Mouse (Mus musculus) midbrain, embryonic 13.5 days (tissue): ENCODE data around the gene Ppp6r1. TPM values are rescaled to one million over a fixed set of nuclear protein-coding genes. Genes with fewer than 3 reads are reported as not detected.
A peak's percentile ranks its signal among the peaks of the same experiment; 100 is the strongest.

Experiments
- ATAC-seq: fragments of 200-750 bp; cut with Nextera tagmentation; 2 replicates; pipeline ENCODE4 v1.8.0; 2017; ENCODE audit warnings: mild to moderate bottlenecking, moderate TSS enrichment, moderate library complexity
- H3K27ac ChIP-seq: fragments of 300-500 bp; sonication (generic); 2 replicates; pipeline ENCODE4 v1.5.1; 2015; ENCODE audit warnings: inconsistent platforms, mild to moderate bottlenecking, moderate library complexity
- H3K27me3 ChIP-seq: fragments of 300-500 bp; sonication (generic); 2 replicates; pipeline ENCODE4 v1.6.1; 2015; ENCODE audit warnings: mild to moderate bottlenecking, inconsistent platforms
- H3K36me3 ChIP-seq: fragments of 300-500 bp; sonication (generic); 2 replicates; pipeline ENCODE4 v1.6.1; 2015; ENCODE audit warnings: mild to moderate bottlenecking, inconsistent platforms
- H3K4me1 ChIP-seq: fragments of 300-500 bp; sonication (generic); replicated peaks from 2 replicates; pipeline ENCODE4 v1.6.1; 2015; ENCODE audit warnings: inconsistent platforms
- H3K4me2 ChIP-seq: fragments of 300-500 bp; sonication (generic); replicated peaks from 2 replicates; pipeline ENCODE4 v1.6.1; 2015; ENCODE audit warnings: moderate library complexity, mild to moderate bottlenecking, inconsistent platforms
- H3K4me3 ChIP-seq: fragments of 300-500 bp; sonication (generic); replicated peaks from 2 replicates; pipeline ENCODE4 v1.5.1; 2015; ENCODE audit warnings: mild to moderate bottlenecking, inconsistent platforms
- H3K9ac ChIP-seq: fragments of 300-500 bp; sonication (generic); replicated peaks from 2 replicates; pipeline ENCODE4 v1.6.1; 2015; ENCODE audit warnings: mild to moderate bottlenecking, inconsistent platforms
- H3K9me3 ChIP-seq: fragments of 300-500 bp; sonication (generic); 2 replicates; pipeline ENCODE4 v1.6.1; 2016; ENCODE audit warnings: mild to moderate bottlenecking, inconsistent platforms
- WGBS: fragments of 180-500 bp; shearing (Covaris S2); methylation state at CpG from one replicate; pipeline ENCODE4 v1.1.7; 2015; 5-methylcytosine and 5-hydroxymethylcytosine counted together
- polyA plus RNA-seq: library from polyadenylated mRNA; unstranded; fragments of >200 nt; fragmentation: Nextera tagmentation; extraction: Ambion mirVana; gene quantifications from 2 replicates; pipeline ENCODE4 v1.2.1, GENCODE M21; 2015

Ppp6r1 gene
- polyA plus RNA-seq, 1 experiment from 2014 or later, result 11.4 TPM

DNA sequence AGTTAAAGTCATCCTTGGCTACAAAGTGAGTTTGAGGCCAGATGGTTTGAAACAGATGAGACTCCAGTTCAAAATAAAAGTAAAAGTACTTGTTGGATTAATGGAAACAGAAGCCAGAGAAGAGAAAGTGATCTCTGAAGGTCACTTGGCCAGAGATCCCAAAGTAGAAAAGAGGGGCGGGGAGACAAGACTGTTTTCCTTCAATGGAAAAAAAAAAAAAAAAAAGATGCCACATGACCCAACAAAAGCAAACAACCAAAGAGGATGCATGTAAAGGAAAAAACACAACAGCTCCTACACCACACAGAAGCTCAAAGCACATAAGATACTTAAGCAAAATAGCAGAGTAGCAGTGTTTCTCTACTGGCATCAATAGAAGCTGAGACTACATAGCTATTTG is 2.9 kb downstream of the Ppp6r1 start:
- Histone ChIP-seq H3K9ac (no peak overlapping the region), H3K27me3 (no peaks in the 10 kb centered on the region), H3K4me2 (peak overlapping the region; percentile 98), H3K36me3 (peaks cover 20% of the 10 kb centered on the region), H3K4me1 (peaks cover 68% of the 10 kb centered on the region), H3K9me3 (no peaks in the 10 kb centered on the region), H3K4me3 (no peak overlapping the region), H3K27ac (no peak overlapping the region)
- ATAC-seq, result no peak
- 92% methylated on average over 1 of the region's 1 CpGs for WGBS

DNA sequence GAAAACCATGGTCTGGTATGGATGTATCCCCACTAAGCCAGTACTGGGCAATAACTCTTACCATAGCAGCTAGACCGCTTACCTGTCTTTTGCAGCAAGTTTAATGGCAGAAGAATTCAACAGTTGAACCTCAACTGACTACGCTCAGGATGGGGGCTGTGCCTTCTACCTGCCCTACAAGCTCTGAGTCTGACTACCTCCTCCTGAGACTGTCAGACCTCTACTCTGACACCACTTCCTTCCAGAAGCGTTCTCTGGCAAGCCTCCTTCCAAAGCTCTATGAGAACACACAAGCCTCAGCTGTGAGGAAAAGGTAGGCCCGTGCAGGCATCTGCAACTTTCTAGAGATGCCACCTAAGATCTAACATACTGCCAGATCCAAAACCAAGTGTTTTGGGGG is 3.4 kb downstream of the Ppp6r1 start:
- no peaks in the 10 kb centered on the region for H3K27me3 ChIP-seq
- 91% methylated on average over 4 of the region's 4 CpGs for WGBS
- no peak overlapping the region for H3K4me3 ChIP-seq
- H3K4me1 ChIP-seq, result peaks cover 63% of the 10 kb centered on the region
- H3K27ac ChIP-seq, result no peak overlapping the region
- H3K9ac ChIP-seq, result no peak overlapping the region
- no peaks in the 10 kb centered on the region for H3K9me3 ChIP-seq
- no peak overlapping the region for H3K4me2 ChIP-seq
- peaks cover 20% of the 10 kb centered on the region for H3K36me3 ChIP-seq
- ATAC-seq, result no peak

- H3K9me3 ChIP-seq, result no peaks in the 10 kb centered on the region
- no peak overlapping the region for H3K4me2 ChIP-seq
- peaks cover 52% of the 10 kb centered on the region for H3K4me1 ChIP-seq
- no peak overlapping the region for H3K4me3 ChIP-seq
- WGBS, result 91% methylated on average over 2 of the region's 2 CpGs
- no peaks in the 10 kb centered on the region for H3K27me3 ChIP-seq
- H3K27ac ChIP-seq, result no peak overlapping the region
- peaks cover 20% of the 10 kb centered on the region for H3K36me3 ChIP-seq
- H3K9ac ChIP-seq, result no peak overlapping the region
- ATAC-seq, result no peak
Observed at GRCm38 (mm10) chr7:4654221-4654620, 4.6 kb downstream of the Ppp6r1 start.

- no peaks in the 10 kb centered on the region for H3K9me3 ChIP-seq
- H3K9ac ChIP-seq, result no peak overlapping the region
- no peak overlapping the region for H3K27ac ChIP-seq
- H3K36me3 ChIP-seq, result peaks cover 20% of the 10 kb centered on the region
- H3K27me3 ChIP-seq, result no peaks in the 10 kb centered on the region
- 90% methylated on average over 7 of the region's 7 CpGs for WGBS
- peaks cover 52% of the 10 kb centered on the region for H3K4me1 ChIP-seq
- ATAC-seq, result no peak
- no peak overlapping the region for H3K4me3 ChIP-seq
- H3K4me2 ChIP-seq, result no peak overlapping the region
Observed at GRCm38 (mm10) chr7:4653780-4654179, 5.0 kb downstream of the Ppp6r1 start.

GRCm38 (mm10) chr7:4653351-4653750 is 5.5 kb downstream of the Ppp6r1 start:
- Histone ChIP-seq H3K27me3 (no peaks in the 10 kb centered on the region), H3K4me1 (peaks cover 52% of the 10 kb centered on the region), H3K36me3 (peaks cover 20% of the 10 kb centered on the region), H3K9me3 (no peaks in the 10 kb centered on the region), H3K4me3 (no peak overlapping the region), H3K9ac (no peak overlapping the region), H3K27ac (no peak overlapping the region), H3K4me2 (no peak overlapping the region)
- 89% methylated on average over 5 of the region's 5 CpGs for WGBS
- ATAC-seq, result no peak

- Histone ChIP-seq H3K36me3 (peaks cover 20% of the 10 kb centered on the region), H3K4me1 (peaks cover 48% of the 10 kb centered on the region), H3K4me2 (no peak overlapping the region), H3K4me3 (no peak overlapping the region), H3K9ac (no peak overlapping the region), H3K27ac (no peak overlapping the region), H3K27me3 (no peaks in the 10 kb centered on the region), H3K9me3 (no peaks in the 10 kb centered on the region)
- WGBS, result 96% methylated on average over 5 of the region's 5 CpGs
- ATAC-seq, result no peak
Observed at GRCm38 (mm10) chr7:4652726-4653125, 6.1 kb downstream of the Ppp6r1 start.

- H3K4me3 ChIP-seq, result no peak overlapping the region
- 91% methylated on average over 8 of the region's 8 CpGs for WGBS
- H3K4me1 ChIP-seq, result peaks cover 40% of the 10 kb centered on the region
- ATAC-seq, result no peak
- H3K9me3 ChIP-seq, result no peaks in the 10 kb centered on the region
- H3K27ac ChIP-seq, result no peak overlapping the region
- H3K9ac ChIP-seq, result no peak overlapping the region
- no peaks in the 10 kb centered on the region for H3K27me3 ChIP-seq
- no peak overlapping the region for H3K4me2 ChIP-seq
- peaks cover 22% of the 10 kb centered on the region for H3K36me3 ChIP-seq
Observed at GRCm38 (mm10) chr7:4651581-4651980, 7.2 kb downstream of the Ppp6r1 start.

GRCm38 (mm10) chr7:4647992-4648391 is 10.8 kb downstream of the Ppp6r1 start:
- H3K4me3 ChIP-seq, result no peak overlapping the region
- ATAC-seq, result no peak
- H3K36me3 ChIP-seq, result peaks cover 51% of the 10 kb centered on the region
- H3K27me3 ChIP-seq, result no peaks in the 10 kb centered on the region
- no peak overlapping the region for H3K27ac ChIP-seq
- no peaks in the 10 kb centered on the region for H3K9me3 ChIP-seq
- peak overlapping the region; percentile 8; the same call in 1 of the 2 replicates for H3K9ac ChIP-seq
- peaks cover 14% of the 10 kb centered on the region; the same call in 1 of the 2 replicates for H3K4me1 ChIP-seq
- H3K4me2 ChIP-seq, result no peak overlapping the region
- WGBS, result 88% methylated on average over 2 of the region's 2 CpGs

DNA sequence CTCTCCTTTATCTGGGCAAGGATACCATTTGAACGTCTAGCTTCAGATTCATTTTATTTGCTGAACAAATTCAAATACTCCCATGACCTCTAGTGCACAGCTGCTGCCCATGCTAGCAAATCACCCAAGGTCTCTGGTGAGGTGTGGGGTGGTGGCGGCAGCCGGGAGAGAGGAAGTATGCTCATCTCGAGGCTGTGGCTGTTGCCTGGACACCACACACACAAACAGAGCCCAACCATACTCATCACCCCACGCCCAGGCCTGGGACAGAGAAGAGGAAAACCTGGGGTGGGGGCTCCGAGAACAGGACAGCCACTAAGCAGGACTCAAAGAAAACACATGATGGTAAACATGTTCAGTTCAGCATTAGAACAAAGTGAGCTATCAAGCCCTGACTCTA is 11.5 kb downstream of the Ppp6r1 start:
- ATAC-seq, result no peak
- WGBS, result 75% methylated on average over 6 of the region's 6 CpGs

DNA sequence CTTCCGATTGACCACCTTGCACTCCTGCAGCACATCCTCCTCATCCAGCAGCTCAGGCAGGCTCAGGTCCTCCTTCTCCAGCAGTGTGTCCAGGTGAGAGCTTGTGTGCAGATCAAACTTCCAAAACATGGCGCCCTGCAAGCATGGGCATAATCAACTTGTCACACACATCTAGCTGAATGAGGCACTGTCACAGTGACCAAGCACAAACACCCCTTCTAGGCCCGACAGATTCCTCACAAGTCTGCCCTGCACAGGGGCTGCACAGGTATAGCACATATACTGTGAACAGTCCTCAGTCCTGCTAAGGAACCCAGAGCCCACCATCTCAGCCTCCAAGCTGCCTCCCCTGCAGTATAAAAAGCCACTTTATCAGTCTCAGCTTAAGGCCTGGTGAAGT is 12.0 kb downstream of the Ppp6r1 start:
- peaks cover 54% of the 10 kb centered on the region for H3K36me3 ChIP-seq
- no peak overlapping the region for H3K27ac ChIP-seq
- ATAC-seq, result no peak
- peaks cover 10% of the 10 kb centered on the region; the same call in 1 of the 2 replicates for H3K4me1 ChIP-seq
- no peaks in the 10 kb centered on the region for H3K9me3 ChIP-seq
- no peak overlapping the region for H3K4me2 ChIP-seq
- no peaks in the 10 kb centered on the region for H3K27me3 ChIP-seq
- H3K4me3 ChIP-seq, result no peak overlapping the region
- no peak overlapping the region for H3K9ac ChIP-seq
- WGBS, result 87% methylated on average over 3 of the region's 3 CpGs

More for the DNA sequence above, 11.5 kb downstream of the Ppp6r1 start:
- no peaks in the 10 kb centered on the region for H3K9me3 ChIP-seq
- peak overlapping the region; percentile 8; the same call in 1 of the 2 replicates for H3K9ac ChIP-seq
- H3K27me3 ChIP-seq, result no peaks in the 10 kb centered on the region
- H3K4me1 ChIP-seq, result peaks cover 12% of the 10 kb centered on the region; the same call in 1 of the 2 replicates
- peaks cover 51% of the 10 kb centered on the region for H3K36me3 ChIP-seq
- no peak overlapping the region for H3K4me2 ChIP-seq
- H3K27ac ChIP-seq, result no peak overlapping the region
- H3K4me3 ChIP-seq, result no peak overlapping the region

- Histone ChIP-seq H3K9ac (no peak overlapping the region), H3K27ac (no peak overlapping the region), H3K4me2 (no peak overlapping the region), H3K4me1 (0 out of 2 replicates have a peak, but pooled peaks cover 4% of the 10 kb centered on the region), H3K9me3 (no peaks in the 10 kb centered on the region), H3K27me3 (no peaks in the 10 kb centered on the region), H3K4me3 (no peak overlapping the region), H3K36me3 (peaks cover 83% of the 10 kb centered on the region)
- no peak for ATAC-seq
- 98% methylated on average over 6 of the region's 6 CpGs for WGBS
Observed at GRCm38 (mm10) chr7:4643225-4643624, 15.6 kb downstream of the Ppp6r1 start.

- ATAC-seq, result no peak
- Histone ChIP-seq H3K4me3 (no peak overlapping the region), H3K27me3 (no peaks in the 10 kb centered on the region), H3K27ac (no peak overlapping the region), H3K9ac (no peak overlapping the region), H3K9me3 (no peaks in the 10 kb centered on the region), H3K4me1 (no peaks in the 10 kb centered on the region), H3K36me3 (peaks cover 93% of the 10 kb centered on the region), H3K4me2 (no peak overlapping the region)
- WGBS, result 94% methylated on average over 7 of the region's 7 CpGs
Observed at GRCm38 (mm10) chr7:4641956-4642355, 16.9 kb downstream of the Ppp6r1 start.

- Histone ChIP-seq H3K4me1 (no peaks in the 10 kb centered on the region), H3K4me2 (no peak overlapping the region), H3K9me3 (no peaks in the 10 kb centered on the region), H3K27ac (no peak overlapping the region), H3K9ac (no peak overlapping the region), H3K4me3 (no peak overlapping the region), H3K27me3 (no peaks in the 10 kb centered on the region), H3K36me3 (peaks cover 94% of the 10 kb centered on the region)
- no peak for ATAC-seq
- WGBS, result 85% methylated on average over 11 of the region's 11 CpGs
Observed at GRCm38 (mm10) chr7:4641155-4641554, 17.7 kb downstream of the Ppp6r1 start.
